Mouse (Mus musculus): Measurements from ENCODE around the gene Gm20503.

Gm20503 gene

GRCm38 (mm10) chr4:59036490-59037127, 33.6 kb downstream of the Gm20503 start:
- no peak for TF ChIP-seq GATA4 (IDR thresholded peaks at IDR 0.05; ENCODE audit: insufficient replicate concordance, low read length)

DNA sequence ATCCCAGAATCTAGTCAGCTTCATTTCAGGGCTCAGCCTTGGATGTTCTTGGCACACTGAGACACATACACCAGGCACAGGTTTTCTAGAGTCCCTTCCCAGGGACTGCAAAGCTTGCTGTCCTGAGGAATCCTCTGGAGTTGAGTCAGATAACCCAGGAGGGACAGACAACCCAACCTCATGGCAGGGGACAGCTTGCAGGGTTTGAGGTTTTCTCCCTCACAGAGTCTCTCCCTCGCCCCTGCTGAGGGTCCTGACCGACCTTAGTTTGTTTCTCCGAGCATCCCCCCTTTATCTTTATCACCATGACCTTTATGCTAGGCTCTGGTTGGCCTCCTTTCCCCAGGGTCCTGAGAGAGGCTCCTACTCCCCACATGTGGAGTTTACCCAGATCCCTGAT, 34.5 kb downstream of the Gm20503 start:
- TF ChIP-seq GATA4 (IDR thresholded peaks at IDR 0.05; ENCODE audit: insufficient replicate concordance, low read length): no peak

- no peak for TF ChIP-seq GATA4 (IDR thresholded peaks at IDR 0.05; ENCODE audit: insufficient replicate concordance, low read length)
Measured at GRCm38 (mm10) chr4:59040397-59041287, 37.6 kb downstream of the Gm20503 start.

- no peak for TF ChIP-seq GATA4 (IDR thresholded peaks at IDR 0.05; ENCODE audit: insufficient replicate concordance, low read length)
Measured at GRCm38 (mm10) chr4:59043074-59043473, 40.1 kb downstream of the Gm20503 start.

DNA sequence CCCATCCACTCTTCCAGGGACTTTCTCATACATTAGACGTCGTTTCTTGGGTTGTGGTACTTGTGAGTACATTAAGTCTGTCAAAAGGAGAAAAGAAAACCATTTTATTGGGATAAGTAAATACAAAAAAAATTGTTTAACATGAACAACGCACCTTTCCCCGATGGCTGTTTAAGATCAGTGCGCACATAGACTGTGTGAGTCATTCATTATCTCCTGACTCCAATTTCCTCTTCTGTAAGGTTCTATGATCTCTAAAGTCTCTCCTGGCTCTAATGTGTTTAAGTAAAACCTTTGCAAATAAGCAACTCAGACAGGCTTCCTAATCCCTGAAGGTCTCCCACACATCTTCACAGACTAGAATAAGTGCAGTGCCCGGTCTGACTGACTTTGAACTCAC, 40.9 kb downstream of the Gm20503 start:
- no peak for TF ChIP-seq GATA4 (IDR thresholded peaks at IDR 0.05; ENCODE audit: insufficient replicate concordance, low read length)

DNA sequence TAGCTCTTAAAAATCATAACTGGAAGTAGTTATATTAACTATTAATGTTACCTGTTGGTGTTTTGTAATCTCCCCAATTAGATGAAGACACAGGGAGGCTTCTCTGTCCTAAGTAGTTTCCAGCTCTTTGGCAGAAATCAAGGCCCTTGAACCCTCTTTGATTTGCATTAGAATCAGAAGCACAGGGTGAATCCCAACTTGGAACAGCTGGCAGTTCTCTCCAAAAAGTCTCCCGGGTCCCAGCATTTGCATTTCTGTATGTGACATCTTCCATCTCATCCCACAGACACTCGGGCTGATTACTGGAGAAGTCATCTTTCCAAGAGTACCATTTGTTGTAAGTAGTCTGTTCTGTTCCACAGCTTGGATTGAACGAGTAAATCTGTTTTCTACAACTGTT, 44.2 kb downstream of the Gm20503 start:
- TF ChIP-seq GATA4 (IDR thresholded peaks at IDR 0.05; ENCODE audit: insufficient replicate concordance, low read length): no peak

DNA sequence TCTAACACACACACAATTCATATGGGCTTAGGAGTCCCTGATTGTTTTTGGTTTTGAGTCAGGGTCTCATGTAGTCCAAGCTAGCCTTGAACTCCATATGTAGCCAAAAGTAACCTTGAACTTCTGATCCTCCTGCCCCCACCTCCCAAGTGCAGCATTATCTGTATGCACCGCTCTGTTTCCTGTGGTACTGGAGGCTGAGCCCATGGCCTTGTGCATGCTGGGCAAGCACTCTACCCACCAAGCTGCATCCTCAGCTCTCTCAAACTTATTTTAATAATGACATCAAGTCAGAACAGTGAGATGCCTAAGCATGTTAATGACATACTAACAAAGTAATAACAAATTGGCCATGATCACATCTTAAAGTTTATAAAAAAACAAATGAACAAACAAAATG, 48.1 kb downstream of the Gm20503 start:
- TF ChIP-seq GATA4 (IDR thresholded peaks at IDR 0.05; ENCODE audit: insufficient replicate concordance, low read length): no peak

- no peak for TF ChIP-seq GATA4 (IDR thresholded peaks at IDR 0.05; ENCODE audit: insufficient replicate concordance, low read length)
Measured at GRCm38 (mm10) chr4:59057929-59058328, 54.9 kb downstream of the Gm20503 start.

GRCm38 (mm10) chr4:59062526-59062925, 59.5 kb downstream of the Gm20503 start:
- no peak for TF ChIP-seq GATA4 (IDR thresholded peaks at IDR 0.05; ENCODE audit: insufficient replicate concordance, low read length)

DNA sequence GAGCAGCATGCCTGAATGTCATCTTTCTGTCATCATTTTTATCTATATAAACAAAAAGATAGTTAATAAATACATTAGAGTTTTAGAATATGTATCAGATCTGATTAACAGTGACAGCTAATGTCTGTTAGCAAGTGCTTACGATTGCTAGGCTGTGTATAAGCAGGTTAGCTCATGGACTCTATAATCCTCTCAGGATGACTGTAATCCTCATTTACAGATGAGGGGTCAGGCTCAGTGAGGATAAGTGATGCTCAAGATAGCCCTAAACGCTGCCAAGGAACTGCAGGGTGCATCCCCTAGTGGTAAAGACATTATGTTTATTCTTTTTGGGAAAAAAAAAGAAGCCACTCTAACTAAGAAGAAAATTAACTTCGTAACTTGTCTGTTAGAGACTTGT, 66.3 kb downstream of the Gm20503 start:
- TF ChIP-seq GATA4 (IDR thresholded peaks at IDR 0.05; ENCODE audit: insufficient replicate concordance, low read length): no peak

GRCm38 (mm10) chr4:59083430-59083829, 80.4 kb downstream of the Gm20503 start:
- no peak for TF ChIP-seq GATA4 (IDR thresholded peaks at IDR 0.05; ENCODE audit: insufficient replicate concordance, low read length)

- no peak for TF ChIP-seq GATA4 (IDR thresholded peaks at IDR 0.05; ENCODE audit: insufficient replicate concordance, low read length)
Measured at GRCm38 (mm10) chr4:59089391-59089790, 86.4 kb downstream of the Gm20503 start.

Data from liver, adult (tissue).